Mouse (Mus musculus): Measurements from ENCODE around the gene Casq1. TPM values are rescaled to one million over a fixed set of nuclear protein-coding genes. Genes with fewer than 3 reads are reported as not detected.

The Casq1 gene
- polyA plus RNA-seq, 1 experiment from 2014 or later: 162 TPM

GRCm38 (mm10) chr1:172228209-172228608 is 8.5 kb upstream of the Casq1 start:
- Histone ChIP-seq H3K27ac (replicated peaks) (no peak overlapping the region), H3K27me3 (replicated peaks) (no peaks in the 10 kb centered on the region), H3K9ac (no peak overlapping the region), H3K9me3 (no peaks in the 10 kb centered on the region), H3K4me1 (peaks cover 26% of the 10 kb centered on the region), H3K36me3 (no peaks in the 10 kb centered on the region), H3K4me3 (no peak overlapping the region), H3K4me2 (no peak overlapping the region)
- 76% methylated on average over 2 of the region's 2 CpGs for WGBS
- ATAC-seq (ENCODE audit: extremely low read depth, insufficient number of reproducible peaks, low FRiP score, low TSS enrichment): no peak

GRCm38 (mm10) chr1:172221297-172222063 is 1.8 kb upstream of the Casq1 start:
- Histone ChIP-seq H3K27me3 (replicated peaks) (no peaks in the 10 kb centered on the region), H3K27ac (replicated peaks) (peak overlapping the region; percentile 90), H3K36me3 (no peaks in the 10 kb centered on the region), H3K4me3 (no peak overlapping the region), H3K9me3 (no peaks in the 10 kb centered on the region), H3K9ac (peak overlapping the region; percentile 15), H3K4me1 (peaks cover 74% of the 10 kb centered on the region), H3K4me2 (no peak overlapping the region)
- WGBS: 29% methylated on average over 11 of the region's 11 CpGs
- ATAC-seq (ENCODE audit: extremely low read depth, insufficient number of reproducible peaks, low FRiP score, low TSS enrichment): no peak

GRCm38 (mm10) chr1:172220414-172220813 is 746 bp upstream of the Casq1 start:
- Histone ChIP-seq H3K4me1 (peaks cover 80% of the 10 kb centered on the region), H3K9me3 (no peaks in the 10 kb centered on the region), H3K36me3 (no peaks in the 10 kb centered on the region), H3K27me3 (replicated peaks) (no peaks in the 10 kb centered on the region), H3K27ac (replicated peaks) (peak overlapping the region; percentile 90), H3K9ac (no peak overlapping the region), H3K4me2 (peak overlapping the region; percentile 55), H3K4me3 (no peak overlapping the region)
- 23% methylated on average over 10 of the region's 10 CpGs for WGBS
- ATAC-seq (ENCODE audit: extremely low read depth, insufficient number of reproducible peaks, low FRiP score, low TSS enrichment): peak; percentile 55; the same call in 1 of the 2 replicates

GRCm38 (mm10) chr1:172218164-172218910 is 1.3 kb downstream of the Casq1 start:
- 40% methylated on average over 15 of the region's 15 CpGs for WGBS
- ATAC-seq (ENCODE audit: extremely low read depth, insufficient number of reproducible peaks, low FRiP score, low TSS enrichment): no peak
- Histone ChIP-seq H3K36me3 (no peaks in the 10 kb centered on the region; the same call in 1 of the 2 replicates), H3K9ac (peak overlapping the region; percentile 77), H3K27ac (replicated peaks) (peak overlapping the region; percentile 90), H3K27me3 (replicated peaks) (no peaks in the 10 kb centered on the region), H3K4me3 (peak overlapping the region; percentile 32), H3K4me1 (peaks cover 92% of the 10 kb centered on the region), H3K9me3 (no peaks in the 10 kb centered on the region), H3K4me2 (peak overlapping the region; percentile 55)

- ATAC-seq (ENCODE audit: extremely low read depth, insufficient number of reproducible peaks, low FRiP score, low TSS enrichment): no peak
- Histone ChIP-seq H3K27me3 (replicated peaks) (no peaks in the 10 kb centered on the region), H3K4me3 (peak overlapping the region; percentile 40), H3K4me1 (peaks cover 91% of the 10 kb centered on the region), H3K9ac (peak overlapping the region; percentile 77), H3K4me2 (peak overlapping the region; percentile 67), H3K36me3 (peaks cover 5% of the 10 kb centered on the region), H3K27ac (replicated peaks) (peak overlapping the region; percentile 95), H3K9me3 (no peaks in the 10 kb centered on the region)
- WGBS: 0% methylated on average over 5 of the region's 5 CpGs
Measured at GRCm38 (mm10) chr1:172217148-172217547, 2.5 kb downstream of the Casq1 start.

- no peaks in the 10 kb centered on the region for H3K27me3 ChIP-seq (replicated peaks)
- ATAC-seq (ENCODE audit: extremely low read depth, insufficient number of reproducible peaks, low FRiP score, low TSS enrichment): no peak; the same call in 1 of the 2 replicates
- no peak overlapping the region for H3K4me3 ChIP-seq
- no peaks in the 10 kb centered on the region for H3K9me3 ChIP-seq
- H3K4me2 ChIP-seq: no peak overlapping the region
- H3K4me1 ChIP-seq: peaks cover 67% of the 10 kb centered on the region
- peak overlapping the region; percentile 70 for H3K27ac ChIP-seq (replicated peaks)
- peaks cover 7% of the 10 kb centered on the region for H3K36me3 ChIP-seq
- WGBS: 36% methylated on average over 3 of the region's 3 CpGs
- H3K9ac ChIP-seq: peak overlapping the region; percentile 0
Measured at GRCm38 (mm10) chr1:172214748-172215147, 4.9 kb downstream of the Casq1 start.

GRCm38 (mm10) chr1:172213771-172214170 is 5.9 kb downstream of the Casq1 start:
- Histone ChIP-seq H3K36me3 (peaks cover 14% of the 10 kb centered on the region), H3K27me3 (replicated peaks) (no peaks in the 10 kb centered on the region), H3K4me3 (no peak overlapping the region), H3K9me3 (no peaks in the 10 kb centered on the region), H3K27ac (replicated peaks) (peak overlapping the region; percentile 70; the same call in 1 of the 2 replicates), H3K4me2 (no peak overlapping the region), H3K4me1 (peaks cover 57% of the 10 kb centered on the region), H3K9ac (peak overlapping the region; percentile 0; the same call in 1 of the 2 replicates)
- ATAC-seq (ENCODE audit: extremely low read depth, insufficient number of reproducible peaks, low FRiP score, low TSS enrichment): no peak
- 69% methylated on average over 4 of the region's 4 CpGs for WGBS

GRCm38 (mm10) chr1:172212776-172213175 is 6.9 kb downstream of the Casq1 start:
- Histone ChIP-seq H3K9ac (peak overlapping the region; percentile 44; the same call in 1 of the 2 replicates), H3K4me1 (peaks cover 47% of the 10 kb centered on the region), H3K36me3 (peaks cover 14% of the 10 kb centered on the region), H3K27me3 (replicated peaks) (no peaks in the 10 kb centered on the region), H3K27ac (replicated peaks) (peak overlapping the region; percentile 70), H3K9me3 (no peaks in the 10 kb centered on the region), H3K4me2 (no peak overlapping the region), H3K4me3 (no peak overlapping the region)
- no peak for ATAC-seq (ENCODE audit: extremely low read depth, insufficient number of reproducible peaks, low FRiP score, low TSS enrichment)
- WGBS: 60% methylated on average over 5 of the region's 5 CpGs

GRCm38 (mm10) chr1:172207111-172207584 is 12.5 kb downstream of the Casq1 start:
- 11% methylated on average over 7 of the region's 7 CpGs for WGBS
- peak overlapping the region; percentile 86 for H3K4me2 ChIP-seq
- peak overlapping the region; percentile 84 for H3K4me3 ChIP-seq
- H3K9ac ChIP-seq: peak overlapping the region; percentile 97
- H3K27me3 ChIP-seq (replicated peaks): no peaks in the 10 kb centered on the region
- H3K36me3 ChIP-seq: peaks cover 21% of the 10 kb centered on the region
- no peaks in the 10 kb centered on the region for H3K9me3 ChIP-seq
- no peak for ATAC-seq (ENCODE audit: extremely low read depth, insufficient number of reproducible peaks, low FRiP score, low TSS enrichment)
- peak overlapping the region; percentile 95 for H3K27ac ChIP-seq (replicated peaks)
- H3K4me1 ChIP-seq: peaks cover 52% of the 10 kb centered on the region

- Histone ChIP-seq H3K27ac (replicated peaks) (peak within 1 kb of the TSS; percentile 95), H3K27me3 (replicated peaks) (no peaks in the 10 kb centered on the region), H3K9ac (peak within 1 kb of the TSS; percentile 97), H3K4me3 (peak within 1 kb of the TSS; percentile 84), H3K9me3 (no peaks in the 10 kb centered on the region), H3K4me2 (peak within 1 kb of the TSS; percentile 86), H3K36me3 (peaks cover 28% of the 10 kb centered on the region), H3K4me1 (peaks cover 60% of the 10 kb centered on the region)
- ATAC-seq (ENCODE audit: extremely low read depth, insufficient number of reproducible peaks, low FRiP score, low TSS enrichment): peak; percentile 68
- under 1% methylated on average over 39 of the region's 40 CpGs for WGBS
Measured at GRCm38 (mm10) chr1:172206141-172206917, 13.3 kb downstream of the Casq1 start, which contains the start of gene Pea15a. Gene Pea15a (minus strand): TSS chr1:172206804.

GRCm38 (mm10) chr1:172205741-172206087 is 14.0 kb downstream of the Casq1 start:
- peak overlapping the region; percentile 86 for H3K4me2 ChIP-seq
- no peaks in the 10 kb centered on the region for H3K27me3 ChIP-seq (replicated peaks)
- H3K9ac ChIP-seq: peak overlapping the region; percentile 97
- peak overlapping the region; percentile 84 for H3K4me3 ChIP-seq
- peak overlapping the region; percentile 95 for H3K27ac ChIP-seq (replicated peaks)
- no peaks in the 10 kb centered on the region for H3K9me3 ChIP-seq
- no peak for ATAC-seq (ENCODE audit: extremely low read depth, insufficient number of reproducible peaks, low FRiP score, low TSS enrichment)
- H3K4me1 ChIP-seq: peaks cover 66% of the 10 kb centered on the region
- 7% methylated on average over 3 of the region's 3 CpGs for WGBS
- peaks cover 34% of the 10 kb centered on the region for H3K36me3 ChIP-seq
